Mouse (Mus musculus): ENCODE measurements around the gene Esrrg.

DNA sequence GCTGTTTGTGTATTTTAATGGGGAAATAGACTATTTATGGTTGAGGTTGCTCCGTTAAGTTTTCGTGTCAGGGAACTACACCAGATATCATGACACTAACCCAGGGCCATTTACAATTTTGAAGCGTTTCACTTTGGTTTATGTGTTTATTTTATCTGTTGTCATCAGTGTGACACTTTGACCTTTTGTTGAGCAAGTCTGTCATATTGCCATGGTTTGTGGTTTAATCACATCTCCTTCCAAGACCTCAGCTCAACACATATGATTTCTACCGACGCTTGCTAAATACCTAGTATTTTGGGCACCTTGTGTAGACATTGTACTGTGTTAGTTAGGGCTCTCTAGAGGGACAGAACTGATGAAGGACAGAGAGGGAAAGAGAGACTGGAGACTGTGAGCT lies 210.8 kb downstream of the Esrrg start:
- no peak for TF ChIP-seq ETS1 (IDR thresholded peaks at IDR 0.05; ENCODE audit: low read depth, low read length)
- TF ChIP-seq ZMIZ1 (IDR thresholded peaks at IDR 0.05; ENCODE audit: low read depth, low read length) = no peak
- TF ChIP-seq CTCF (IDR thresholded peaks at IDR 0.05 in 2 of 3, conservative IDR thresholded peaks at IDR 0.05 in 1 of 3; ENCODE audit: control insufficient read depth in 1 of 3, insufficient read depth in 1 of 3, low read depth in 2 of 3, low read length in 3 of 3, poor library complexity in 1 of 3, severe bottlenecking in 1 of 3) = no peak
- no peak for TF ChIP-seq ZC3H11A (IDR thresholded peaks at IDR 0.05; ENCODE audit: low read depth, low read length)
- no peak for TF ChIP-seq POLR2A (IDR thresholded peaks at IDR 0.05; ENCODE audit: control insufficient read depth in 1 of 2, insufficient read depth in 1 of 2, low read depth in 1 of 2, low read length in 2 of 2, poor library complexity in 1 of 2)
- TF ChIP-seq ZNF384 (IDR thresholded peaks at IDR 0.05; ENCODE audit: low read depth, low read length) = no peak
- no peak for TF ChIP-seq TCF12 (IDR thresholded peaks at IDR 0.05; ENCODE audit: low read depth, low read length)
